Mouse (Mus musculus) induced T-regulatory cell, adult 2 months (primary cell): ENCODE measurements around the gene Rasgef1b.

Experiments used
- DNase-seq: peaks from one replicate; pipeline ENCODE4 v3.0.0-alpha.2; 2012; ENCODE audit warnings: low read depth

The Rasgef1b gene

GRCm38 (mm10) chr5:99602244-99603023, 126.4 kb downstream of the Rasgef1b start:
- DNase-seq: no peak

- no peak for DNase-seq
Measured at GRCm38 (mm10) chr5:99599376-99599775, 129.5 kb downstream of the Rasgef1b start.

GRCm38 (mm10) chr5:99598470-99599110, 130.3 kb downstream of the Rasgef1b start:
- no peak for DNase-seq

- DNase-seq: no peak
Measured at GRCm38 (mm10) chr5:99597701-99598100, 131.2 kb downstream of the Rasgef1b start.

GRCm38 (mm10) chr5:99591348-99591747, 137.5 kb downstream of the Rasgef1b start:
- DNase-seq: no peak

- DNase-seq: no peak
Measured at GRCm38 (mm10) chr5:99590539-99590938, 138.3 kb downstream of the Rasgef1b start.

GRCm38 (mm10) chr5:99587994-99588393, 140.9 kb downstream of the Rasgef1b start:
- DNase-seq: no peak

GRCm38 (mm10) chr5:99587589-99587988, 141.3 kb downstream of the Rasgef1b start:
- no peak for DNase-seq

- no peak for DNase-seq
Measured at GRCm38 (mm10) chr5:99586287-99586686, 142.6 kb downstream of the Rasgef1b start.

- DNase-seq: no peak
Measured at GRCm38 (mm10) chr5:99585166-99585898, 143.5 kb downstream of the Rasgef1b start.

- no peak for DNase-seq
Measured at GRCm38 (mm10) chr5:99584266-99584665, 144.6 kb downstream of the Rasgef1b start.

- DNase-seq: no peak
Measured at GRCm38 (mm10) chr5:99582055-99582454, 146.8 kb downstream of the Rasgef1b start.

- peak; percentile 52 for DNase-seq
Measured at GRCm38 (mm10) chr5:99578692-99579091, 150.2 kb downstream of the Rasgef1b start.

- DNase-seq: no peak
Measured at GRCm38 (mm10) chr5:99575897-99576296, 153.0 kb downstream of the Rasgef1b start.

- no peak for DNase-seq
Measured at GRCm38 (mm10) chr5:99564501-99565323, 164.2 kb downstream of the Rasgef1b start.

- no peak for DNase-seq
Measured at GRCm38 (mm10) chr5:99562096-99562495, 166.8 kb downstream of the Rasgef1b start.

- no peak for DNase-seq
Measured at GRCm38 (mm10) chr5:99559814-99560213, 169.1 kb downstream of the Rasgef1b start.

GRCm38 (mm10) chr5:99558231-99558630, 170.6 kb downstream of the Rasgef1b start:
- DNase-seq: no peak

GRCm38 (mm10) chr5:99552645-99553044, 176.2 kb downstream of the Rasgef1b start:
- no peak for DNase-seq

GRCm38 (mm10) chr5:99544664-99545494, 184.0 kb downstream of the Rasgef1b start:
- no peak for DNase-seq
